Mouse (Mus musculus) naive thymus-derived CD4-positive, alpha-beta T cell, adult 2 months (primary cell): ENCODE measurements around the gene Sdk2.

ENCODE experiments used
- DNase-seq: peaks from one replicate; pipeline ENCODE4 v3.0.0-alpha.2; 2011; ENCODE audit warnings: low read depth

The Sdk2 gene

DNA sequence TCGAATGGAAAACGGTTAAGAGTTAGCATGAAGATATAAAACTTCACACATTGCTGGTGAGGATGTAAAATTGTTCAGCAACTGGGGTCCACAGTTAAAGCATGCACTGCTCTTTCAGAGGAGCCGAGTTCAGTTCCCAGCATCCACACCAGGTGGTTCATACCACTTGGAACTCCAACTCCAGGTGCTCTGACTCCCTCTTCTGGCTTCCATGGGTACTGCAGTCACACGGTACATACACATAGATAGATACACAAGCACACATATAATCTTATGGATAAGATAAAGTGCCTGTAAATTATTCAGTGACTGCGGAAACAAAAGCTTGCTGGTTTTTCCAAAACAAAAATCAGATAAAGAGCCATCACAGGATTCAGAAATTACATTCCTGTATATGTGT, 19.9 kb downstream of the Sdk2 start:
- DNase-seq = no peak

DNA sequence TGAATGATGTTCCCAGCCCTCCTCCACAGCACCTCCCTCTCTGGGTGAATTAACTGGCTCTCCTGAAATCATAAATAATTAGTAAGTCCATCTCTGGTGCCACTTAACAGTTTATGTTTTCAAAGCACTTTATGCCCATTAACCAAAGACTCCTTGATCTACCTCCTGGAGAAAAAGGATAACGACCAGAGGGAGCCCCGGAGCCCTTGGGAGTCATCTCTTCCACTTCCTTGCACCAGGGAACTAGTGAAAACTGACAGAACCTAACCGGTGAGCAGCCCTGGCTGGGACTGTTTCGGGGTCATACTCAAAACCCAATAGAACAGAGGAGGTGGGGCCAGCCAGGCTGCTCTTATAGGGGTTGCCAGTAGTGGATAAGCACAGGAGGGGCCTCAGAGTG, 22.5 kb downstream of the Sdk2 start:
- no peak for DNase-seq

DNA sequence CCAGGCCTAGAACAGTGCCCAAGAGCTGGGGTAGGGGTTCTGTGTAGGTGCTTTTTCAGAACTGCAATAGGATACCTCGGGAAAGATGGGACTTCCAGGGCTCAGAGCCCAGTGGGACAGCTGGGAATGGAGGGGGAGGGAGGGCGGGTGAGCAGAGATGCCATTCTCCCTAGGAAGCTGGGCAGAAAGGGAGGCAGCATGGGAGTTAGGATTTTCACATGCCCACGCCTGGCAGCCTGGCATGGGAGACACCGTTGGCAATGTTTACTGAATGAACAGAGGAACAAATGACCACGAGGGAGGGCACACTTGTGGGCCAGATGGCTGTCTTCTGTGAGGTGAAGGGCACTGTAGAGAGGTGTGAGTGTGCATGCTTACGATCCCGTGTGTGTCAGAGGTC, 23.3 kb downstream of the Sdk2 start:
- DNase-seq = no peak

DNA sequence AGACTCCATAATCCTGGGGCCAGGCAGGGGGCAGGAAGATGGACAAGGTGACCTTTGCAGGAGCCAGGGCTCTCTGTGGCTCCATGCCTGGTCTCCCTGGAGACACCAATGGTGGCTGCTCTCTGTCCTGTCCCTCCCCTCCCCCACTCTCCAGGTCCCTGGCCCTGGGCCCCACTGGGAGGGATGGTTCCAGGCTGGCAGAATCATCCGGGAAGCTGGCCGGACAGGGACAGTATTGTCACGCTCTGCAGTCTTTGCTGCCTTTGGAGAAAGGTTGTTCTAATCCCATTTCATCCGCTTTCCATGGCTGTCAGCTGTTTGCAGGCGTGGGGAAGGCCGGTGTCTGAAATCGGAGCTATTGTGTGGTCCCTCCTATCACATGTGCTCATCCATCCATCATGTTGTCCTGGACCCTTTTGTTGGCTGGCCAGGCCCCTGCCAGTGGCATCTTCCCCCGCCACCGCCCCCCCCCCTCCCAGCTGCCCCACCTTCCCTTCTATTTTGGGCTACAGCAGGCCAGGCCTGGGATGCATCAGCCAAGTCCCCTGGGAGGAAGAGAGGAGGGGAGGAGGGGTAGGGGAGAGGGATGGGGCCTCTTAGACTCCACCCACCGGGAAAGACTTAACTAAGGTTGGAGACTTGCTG, 26.3 kb downstream of the Sdk2 start:
- no peak for DNase-seq

DNA sequence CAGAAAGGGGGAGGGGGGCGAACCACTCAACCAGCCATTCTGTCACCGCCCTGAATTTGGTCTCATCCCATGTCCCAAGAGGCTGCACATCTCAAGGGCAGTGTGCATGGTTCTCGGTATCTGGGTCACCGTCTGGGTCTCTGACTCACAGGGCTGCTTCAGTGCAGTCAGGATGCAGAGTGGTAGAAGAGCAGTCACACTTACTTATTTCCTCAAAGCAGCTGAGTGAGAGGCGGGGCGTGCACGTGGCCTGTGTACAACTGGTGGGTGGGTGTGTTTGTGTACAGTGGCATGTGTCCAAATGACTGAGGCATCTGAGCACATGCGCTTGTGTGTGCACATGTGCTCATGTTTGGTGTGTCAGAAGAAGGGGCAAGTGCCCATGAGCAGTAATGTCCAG, 28.8 kb downstream of the Sdk2 start:
- no peak for DNase-seq

DNA sequence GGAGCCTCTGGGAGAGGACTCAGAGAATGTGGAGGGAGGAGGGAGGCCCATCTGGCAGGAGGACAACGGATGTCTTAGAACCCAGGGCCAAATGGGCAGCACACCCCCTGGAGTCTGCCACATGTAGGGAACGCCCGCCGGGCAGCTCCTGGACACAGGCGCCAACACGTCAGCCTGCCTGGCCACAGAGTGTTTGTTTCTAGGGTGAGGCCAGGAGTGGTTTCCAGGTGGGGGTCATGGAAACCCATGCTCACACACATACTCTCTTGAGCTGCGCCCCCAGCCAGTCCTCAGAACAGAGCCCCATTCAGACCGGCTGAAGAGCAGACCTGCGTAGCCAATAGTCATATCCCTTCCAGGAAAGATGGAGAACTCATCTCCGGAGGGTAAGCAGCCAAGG, 35.4 kb downstream of the Sdk2 start:
- no peak for DNase-seq

DNA sequence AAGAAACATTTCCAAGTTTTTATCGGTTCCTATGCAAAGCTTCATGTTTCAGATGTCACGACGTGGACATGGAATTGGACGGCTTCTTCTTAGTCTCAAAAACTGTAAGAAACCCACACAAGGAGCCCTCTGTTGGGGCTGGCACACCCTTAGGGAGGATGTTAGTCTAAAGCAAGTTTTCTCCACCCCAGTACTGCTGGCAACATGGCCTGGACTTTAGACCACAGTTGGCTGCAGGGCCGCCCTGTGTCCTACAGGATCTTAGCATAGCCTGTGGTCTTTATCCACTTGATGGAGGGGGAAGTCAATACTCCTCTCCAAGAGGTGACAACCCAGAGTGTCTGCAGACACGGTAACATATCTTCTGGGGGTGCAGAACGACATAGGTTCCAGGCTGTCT, 36.6 kb downstream of the Sdk2 start:
- no peak for DNase-seq

DNA sequence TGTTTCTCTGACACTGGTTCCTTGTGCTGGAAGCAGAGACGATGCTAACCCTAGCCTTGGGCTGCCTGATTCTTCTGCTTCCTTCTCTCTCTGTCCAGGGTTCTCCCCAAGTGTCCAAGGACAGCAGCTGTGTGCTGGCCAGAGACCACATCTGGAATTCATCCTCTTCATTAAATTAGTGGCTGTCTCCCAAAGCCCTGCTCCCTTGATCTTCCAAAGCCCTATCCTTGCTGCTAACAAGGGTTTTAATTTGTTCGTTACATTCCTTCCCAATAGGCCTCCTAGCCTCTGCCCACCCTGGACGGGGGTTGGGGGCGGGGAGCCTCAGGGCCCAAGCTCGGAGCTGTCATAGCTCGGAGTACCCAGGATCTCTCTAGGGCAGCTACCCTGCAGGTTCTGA, 38.3 kb downstream of the Sdk2 start:
- DNase-seq = no peak

DNA sequence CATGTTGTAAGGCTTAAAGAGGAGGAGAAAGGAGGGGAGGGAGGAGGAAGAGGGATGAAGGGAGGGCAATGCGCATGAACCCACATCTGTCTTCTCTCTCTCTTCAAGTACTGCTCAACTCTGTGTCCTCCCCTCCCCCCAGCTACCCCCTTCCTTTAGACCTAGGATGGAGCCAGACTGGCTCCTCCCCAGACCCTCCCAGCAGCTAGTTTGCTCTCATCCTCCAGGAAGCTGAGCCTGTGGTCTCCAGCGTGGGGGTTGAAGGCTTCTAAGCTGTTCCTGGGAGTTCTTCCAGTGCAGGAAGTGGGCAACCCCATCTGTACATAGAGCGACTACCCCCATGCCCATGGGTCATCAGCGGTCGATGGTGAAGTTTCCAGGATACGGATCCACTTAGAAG, 38.8 kb downstream of the Sdk2 start:
- DNase-seq = no peak

DNA sequence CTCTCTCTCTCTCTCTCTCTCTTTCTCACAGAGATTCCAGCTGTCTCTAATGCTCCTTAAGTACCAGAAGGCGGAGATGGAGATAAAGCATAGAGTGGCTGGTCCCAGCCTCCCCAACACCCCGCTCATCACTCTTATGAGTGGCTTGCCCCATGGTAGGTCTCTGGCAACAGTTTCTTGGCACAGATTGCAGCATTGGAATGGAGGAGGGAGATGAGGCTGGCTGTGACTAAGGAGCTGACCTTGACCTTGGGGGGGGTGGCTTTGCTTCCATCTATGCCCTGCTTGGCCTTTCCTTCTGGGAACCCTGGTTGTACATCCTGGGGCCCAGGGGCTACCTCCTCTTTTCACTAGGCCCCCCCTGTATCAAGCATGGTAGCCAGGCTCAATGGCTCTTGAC, 41.8 kb downstream of the Sdk2 start:
- DNase-seq = no peak

DNA sequence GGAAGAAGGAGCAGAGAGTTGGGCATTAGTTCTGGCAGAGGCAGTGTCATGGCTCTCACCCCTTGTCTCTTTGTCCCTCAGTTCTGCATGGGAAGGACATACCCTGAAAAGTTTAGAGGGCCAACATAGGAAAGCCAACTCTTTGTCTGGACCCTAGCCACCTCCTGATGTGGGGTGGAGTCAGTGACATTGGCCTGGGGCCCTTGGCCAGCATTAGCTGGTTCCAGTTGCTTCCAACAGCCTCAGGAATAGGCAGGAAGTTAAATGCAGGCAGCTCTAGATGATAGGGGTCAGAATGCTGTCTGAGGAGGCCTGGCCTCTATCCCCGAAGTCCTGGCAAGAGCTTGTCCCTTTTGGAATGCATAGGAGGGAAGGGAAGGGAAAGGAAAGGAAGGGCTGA, 42.9 kb downstream of the Sdk2 start:
- no peak for DNase-seq

DNA sequence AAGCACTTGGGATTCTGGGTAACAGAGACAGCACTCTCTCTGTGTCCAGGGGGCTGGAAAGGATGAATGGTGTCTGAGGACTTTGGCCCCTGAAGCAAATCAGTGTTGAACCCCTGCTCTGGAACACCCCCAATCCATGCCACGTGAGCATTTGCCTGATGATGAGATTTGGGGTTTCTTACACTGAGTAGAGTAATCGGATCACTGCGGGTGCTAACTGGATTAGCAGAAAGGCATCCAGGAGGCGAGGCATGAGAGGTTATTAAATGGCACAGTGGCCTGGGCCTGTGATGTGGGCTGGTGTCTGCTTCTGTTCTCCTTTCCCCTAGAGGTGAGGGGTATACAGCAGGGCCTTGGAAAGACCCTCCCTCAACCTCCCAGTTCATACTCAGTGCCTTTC, 44.7 kb downstream of the Sdk2 start:
- no peak for DNase-seq

DNA sequence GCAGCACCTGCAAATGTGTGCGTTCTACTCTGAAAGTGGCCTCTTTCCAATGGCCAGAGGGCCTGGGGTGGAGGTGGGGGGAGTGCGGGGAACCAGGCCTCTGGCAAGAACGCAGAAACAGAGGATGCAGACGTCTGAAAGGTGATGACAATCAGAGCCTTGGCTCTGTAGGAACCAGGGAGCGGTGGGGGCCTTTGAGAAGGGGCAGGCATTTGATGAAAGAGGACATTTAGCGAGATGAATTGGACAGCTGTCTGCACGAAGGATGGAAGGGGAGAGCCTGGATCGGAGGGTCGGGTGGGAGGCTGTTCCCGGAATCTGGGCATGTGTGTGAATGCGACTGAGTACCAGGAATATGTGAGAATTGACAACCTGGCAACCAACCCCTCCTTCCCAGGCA, 47.8 kb downstream of the Sdk2 start:
- no peak for DNase-seq

DNA sequence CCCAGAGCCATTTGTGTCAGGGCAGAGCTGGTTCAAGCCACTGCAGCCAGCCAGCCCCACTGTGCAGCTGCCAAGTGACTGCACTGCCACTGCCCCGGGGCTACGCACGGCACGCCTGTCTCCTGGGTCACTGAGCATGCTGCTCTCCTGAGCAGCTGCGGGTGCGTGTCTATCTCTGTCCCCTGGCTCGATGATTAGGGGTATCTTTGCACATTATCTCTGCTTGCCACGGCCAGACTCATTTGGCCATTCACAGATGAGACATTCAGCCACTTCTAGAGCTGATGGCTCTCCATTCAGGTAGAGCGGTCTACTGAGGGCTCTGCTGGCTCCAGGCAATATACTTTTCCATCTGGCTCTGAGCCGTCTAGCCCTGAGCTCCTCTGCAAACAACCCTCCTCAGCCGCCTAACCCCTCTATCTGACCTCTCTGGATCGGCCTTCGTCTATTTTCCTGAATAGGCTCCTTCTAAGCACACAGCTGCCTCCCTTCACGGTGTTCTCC, 49.9 kb downstream of the Sdk2 start:
- DNase-seq = no peak

DNA sequence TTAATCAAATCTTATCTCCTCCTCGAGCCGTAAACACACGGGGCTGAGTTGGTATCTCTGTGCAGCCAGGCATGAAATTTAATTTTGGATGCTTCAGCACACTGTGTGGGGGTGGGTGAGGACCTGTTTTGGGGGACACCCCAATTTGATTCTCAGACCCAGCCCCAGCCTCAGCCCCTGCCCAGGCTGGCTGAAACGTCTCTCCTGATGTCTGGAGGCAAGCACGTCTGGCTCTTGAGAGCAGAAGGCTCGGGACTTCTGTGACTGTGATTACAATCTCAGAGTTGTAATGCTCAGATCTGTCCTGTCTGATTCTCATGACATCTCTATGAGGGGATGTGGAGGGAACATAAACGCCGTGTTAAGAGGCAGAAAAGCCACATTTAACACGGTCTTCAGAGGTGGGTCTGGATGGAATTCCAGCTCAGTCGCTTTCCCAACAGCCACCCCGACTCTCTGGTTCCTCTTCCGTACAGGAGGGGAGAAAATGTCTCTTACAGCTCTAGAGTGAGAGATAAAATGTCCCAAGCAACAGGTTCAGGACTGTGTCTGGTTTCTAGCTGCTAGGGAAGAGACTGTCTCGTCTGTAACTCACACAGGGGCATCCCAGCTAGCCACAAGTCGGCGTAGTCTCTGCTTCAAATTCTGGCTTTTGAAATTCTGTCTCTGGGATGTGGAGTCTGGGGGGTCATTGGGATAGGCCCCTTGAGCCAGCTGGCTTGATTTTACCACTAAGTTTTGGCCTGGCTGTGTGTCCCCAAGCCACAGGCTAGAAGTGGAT, 50.5 kb downstream of the Sdk2 start:
- no peak for DNase-seq

DNA sequence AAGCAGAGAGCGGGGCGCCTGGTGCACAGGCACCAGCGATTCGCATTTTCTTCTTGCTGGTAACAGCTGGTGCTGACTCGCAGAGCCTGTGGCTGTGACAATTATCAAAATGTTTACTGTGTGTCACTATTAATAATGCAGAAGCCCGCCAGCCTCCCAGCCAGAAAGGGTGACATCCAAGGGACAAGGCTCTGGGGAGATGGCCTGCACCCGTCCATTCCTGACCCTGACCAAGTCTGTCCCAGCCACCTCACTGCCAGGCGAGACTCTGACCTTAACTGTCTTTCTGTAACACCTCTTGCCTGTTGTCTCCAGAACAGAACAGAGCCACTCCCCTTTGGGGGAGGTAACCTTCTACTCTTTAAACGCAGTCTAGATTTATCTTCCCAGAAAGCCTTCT, 55.3 kb downstream of the Sdk2 start:
- DNase-seq = no peak

DNA sequence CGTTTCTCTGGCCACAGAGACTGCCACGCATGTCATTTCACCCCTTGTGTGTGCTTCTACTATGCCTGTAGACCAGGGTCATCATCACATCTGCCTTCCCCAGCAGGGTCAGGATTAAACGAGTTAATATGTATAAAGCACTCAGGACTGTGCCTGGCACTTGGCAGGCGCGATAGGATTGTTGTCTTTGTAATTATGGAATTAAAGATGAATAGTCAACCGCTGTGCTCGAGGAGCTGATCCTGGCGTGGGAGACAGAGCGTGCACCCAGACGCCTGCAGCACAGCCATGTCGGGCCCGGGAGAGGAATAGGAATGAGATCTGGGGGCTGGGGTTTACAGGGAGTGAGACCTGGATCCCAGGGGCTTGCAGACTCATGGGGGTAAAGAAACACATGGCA, 61.0 kb downstream of the Sdk2 start:
- no peak for DNase-seq

DNA sequence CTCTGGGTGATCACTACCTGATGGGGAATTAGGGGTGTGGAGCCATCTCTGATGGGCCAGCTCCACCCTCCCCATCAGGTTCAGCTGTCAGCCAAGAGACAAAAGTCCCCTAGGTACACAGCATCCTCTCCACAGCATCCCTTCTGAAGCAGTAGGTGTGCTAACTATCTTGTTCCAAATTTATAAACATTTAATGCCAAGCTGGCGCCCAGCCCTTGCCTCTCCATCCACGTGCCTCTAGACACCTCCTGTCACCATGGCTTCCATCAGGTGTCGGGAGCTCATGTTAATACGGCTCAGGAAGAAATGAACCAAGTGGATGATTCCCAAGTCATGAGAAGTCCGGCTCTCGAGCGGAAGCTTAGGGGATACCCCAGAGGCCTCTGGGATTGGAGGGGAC, 62.2 kb downstream of the Sdk2 start:
- DNase-seq = no peak

DNA sequence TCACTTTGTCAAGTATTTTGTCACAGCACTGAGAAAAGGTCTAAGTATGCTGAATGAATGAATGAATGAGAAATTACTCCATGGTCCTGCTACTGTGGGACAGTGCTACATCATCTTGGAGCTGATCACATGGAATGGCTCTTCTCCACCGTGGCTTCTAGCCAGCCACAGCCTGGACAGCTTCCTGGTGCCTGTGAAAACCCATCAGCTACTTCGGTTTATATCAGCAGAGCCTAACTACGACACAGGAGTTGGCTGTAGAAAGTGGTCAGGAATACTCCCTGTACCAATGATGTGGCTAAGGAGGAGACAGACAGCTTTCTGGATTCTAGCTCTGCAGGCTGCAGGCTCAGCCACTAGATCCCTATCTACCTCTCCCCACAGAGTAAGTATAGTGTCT, 63.7 kb downstream of the Sdk2 start:
- DNase-seq = no peak

DNA sequence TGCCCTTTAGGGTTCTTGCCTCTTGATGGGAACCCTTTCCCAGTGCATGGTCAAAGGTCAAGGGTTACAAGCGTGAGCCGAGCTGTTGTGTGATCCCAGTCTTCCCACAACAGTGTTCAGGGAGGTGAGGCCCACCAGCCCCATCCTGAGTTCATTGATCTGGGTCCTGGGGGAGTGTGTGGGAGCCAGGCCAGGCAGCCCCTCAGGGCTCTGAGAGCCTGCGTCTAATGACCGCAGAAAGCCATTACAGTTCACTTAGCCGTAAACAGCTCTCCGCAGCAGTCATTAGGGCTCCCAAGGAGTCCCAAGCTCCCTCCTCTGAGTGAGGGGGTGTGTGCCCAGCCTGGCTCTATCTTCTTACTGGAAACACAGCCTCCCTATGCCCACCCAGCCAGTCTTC, 66.8 kb downstream of the Sdk2 start:
- no peak for DNase-seq

DNA sequence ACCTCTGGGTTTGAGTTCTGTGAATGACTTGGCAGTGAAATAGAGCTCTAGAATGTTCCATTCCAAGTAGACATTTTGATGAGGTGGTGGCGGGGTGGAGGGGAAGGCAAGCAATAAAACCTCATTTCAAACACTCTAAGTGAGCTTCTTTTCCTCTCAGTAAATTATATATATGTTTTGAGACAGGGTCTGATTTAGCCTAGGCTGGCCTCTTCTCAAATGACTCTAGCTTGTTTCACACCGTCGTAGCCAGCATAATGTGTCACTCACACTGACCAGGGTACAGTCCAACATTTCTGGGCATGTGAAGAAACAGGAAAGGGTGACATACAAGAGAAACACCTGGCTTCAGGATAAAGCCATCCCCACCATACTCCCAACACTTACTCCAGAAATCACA, 68.1 kb downstream of the Sdk2 start:
- DNase-seq = no peak

DNA sequence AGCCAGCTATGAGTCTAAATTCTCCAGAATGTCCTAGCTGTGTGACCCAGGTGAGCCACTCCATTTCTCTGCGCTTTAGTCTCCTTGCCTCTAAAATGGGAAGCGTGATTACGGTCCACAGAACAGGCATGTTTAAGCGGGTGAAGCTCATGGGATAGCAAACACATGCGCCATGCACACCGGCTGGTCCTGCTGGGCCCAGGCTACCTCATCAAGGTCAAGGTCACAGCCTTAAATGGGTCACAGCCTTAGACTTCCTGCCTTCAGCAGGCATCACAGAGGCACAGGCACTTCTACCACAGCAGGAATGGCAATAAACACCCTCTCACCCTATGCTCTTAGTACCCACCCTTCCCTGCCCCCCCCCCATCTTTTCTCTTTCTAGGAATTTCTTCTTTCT, 72.9 kb downstream of the Sdk2 start:
- DNase-seq = no peak

DNA sequence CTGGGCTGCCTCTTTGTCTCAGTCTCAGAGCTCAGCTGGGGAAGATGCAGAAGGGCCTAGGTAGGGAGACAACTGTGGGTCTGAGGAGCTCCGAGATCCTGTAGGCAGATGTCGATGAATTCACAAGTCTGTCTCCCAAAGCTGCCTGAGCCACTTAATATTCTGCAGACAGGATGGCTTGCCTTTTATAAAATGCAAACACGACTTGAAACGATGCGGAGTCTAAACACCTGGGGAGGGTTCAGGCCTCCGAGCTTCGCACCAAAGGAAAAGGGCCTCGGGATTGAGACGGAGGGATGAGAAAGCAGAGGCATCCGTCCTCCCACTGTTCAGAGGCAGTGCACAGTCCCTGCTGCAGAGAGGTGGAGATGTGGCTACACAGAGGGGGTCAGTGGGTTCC, 74.0 kb downstream of the Sdk2 start:
- no peak for DNase-seq

DNA sequence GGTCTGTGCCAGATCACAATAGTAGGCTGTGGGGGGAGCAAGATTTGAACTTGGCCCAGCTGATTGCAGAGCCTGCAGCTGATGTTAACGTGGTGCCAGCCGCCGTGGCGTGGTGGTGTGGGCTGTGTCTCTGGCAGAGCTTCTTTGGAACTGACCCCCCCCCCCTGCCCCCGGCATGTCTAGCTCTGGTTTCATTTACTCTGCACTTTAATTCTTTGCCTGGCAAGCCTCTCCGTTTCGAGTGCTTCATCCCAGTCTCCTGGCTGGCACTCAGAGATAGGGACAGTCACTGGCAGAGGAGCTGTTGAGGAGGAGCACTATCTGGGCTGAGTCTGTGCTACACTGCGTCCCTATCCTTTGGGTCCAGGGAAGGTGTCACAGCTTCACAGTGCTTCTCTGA, 75.0 kb downstream of the Sdk2 start:
- DNase-seq = no peak
